Mouse (Mus musculus): ENCODE measurements around the gene Gramd1b.

DNA sequence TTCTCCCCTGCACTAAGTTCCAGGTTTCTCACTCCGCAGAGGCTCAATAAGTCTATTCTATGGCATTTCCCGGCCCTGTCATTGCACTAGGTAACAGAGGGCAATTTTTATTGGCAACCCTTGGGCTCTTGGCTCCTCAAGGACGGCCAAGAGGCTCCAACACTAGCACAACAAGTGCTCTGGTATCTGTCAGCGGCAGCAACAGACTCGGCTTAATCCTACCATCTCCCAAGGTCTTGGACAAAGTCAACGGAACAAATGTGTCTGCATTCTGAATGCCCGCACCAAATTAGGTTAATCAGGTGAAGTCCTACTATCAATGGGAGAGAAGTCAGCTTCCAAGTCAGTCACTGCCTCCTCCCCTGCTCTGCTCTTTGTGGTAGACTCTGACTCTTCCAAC is 93.3 kb downstream of the Gramd1b start:
- TF ChIP-seq CTCF (IDR thresholded peaks at IDR 0.05; ENCODE audit: low read depth, low read length) (no peak), POLR2A (IDR thresholded peaks at IDR 0.05; ENCODE audit: borderline replicate concordance, low read depth, low read length) (no peak)

Measured in bone marrow macrophage, adult 2 months (primary cell).